Mouse (Mus musculus) embryo, embryonic 11 days (tissue): Measurements from ENCODE around the gene Cemip.
"Not testable (repeated sequence)": the region's sequence is repeated elsewhere in the genome, so short reads cannot be mapped to it uniquely, and the experiment has no call there.

Source experiments
- DNase-seq: peaks from one replicate; pipeline ENCODE4 v3.0.0-alpha.2; 2015

Cemip gene

DNA sequence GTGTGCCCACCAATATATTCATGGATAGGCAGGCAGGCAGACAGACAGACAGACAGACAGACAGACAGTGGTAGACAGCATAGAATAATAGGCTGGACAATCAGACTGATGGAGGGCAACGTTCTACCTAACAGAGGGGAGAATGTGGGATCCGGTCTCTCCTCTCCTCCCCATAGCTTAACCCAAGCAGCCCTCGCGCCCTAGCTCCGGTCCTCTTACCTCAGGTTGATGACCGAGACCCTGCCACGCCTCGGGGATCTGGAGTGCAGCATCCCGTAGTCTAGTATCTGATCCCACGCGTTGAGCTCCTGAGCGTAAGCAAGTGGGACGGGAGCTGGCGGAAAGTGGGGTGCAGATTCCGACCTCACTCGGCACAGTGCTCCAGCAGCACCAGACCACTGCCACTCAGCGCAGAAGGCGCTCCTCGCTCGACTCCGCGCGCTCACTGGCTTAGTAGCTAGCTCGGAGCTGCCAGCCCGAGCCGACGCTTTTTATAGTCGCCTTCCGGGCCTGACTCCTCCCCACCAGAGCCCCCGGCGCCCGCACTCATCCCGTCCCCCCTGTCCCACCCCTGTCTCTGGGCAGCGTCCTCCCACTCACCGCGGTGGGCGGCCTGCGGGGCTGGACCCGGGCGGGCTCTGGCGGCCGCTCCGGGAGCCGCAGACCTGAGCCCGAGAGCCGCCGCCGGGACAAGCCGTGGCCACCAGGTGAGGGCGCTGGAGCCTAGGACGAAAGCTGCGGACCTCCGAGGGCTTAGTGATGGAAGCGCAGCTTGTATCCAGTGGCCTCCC, at the start of gene Cemip:
Gene Cemip (minus strand): TSS at position 464 of the 791 bp plus-strand sequence.
- DNase-seq: peak; percentile 91

- DNase-seq: no peak
Measured at GRCm38 (mm10) chr7:84132704-84133103, 46.4 kb upstream of the Cemip start.

GRCm38 (mm10) chr7:84131736-84132135, 45.4 kb upstream of the Cemip start:
- no peak for DNase-seq

GRCm38 (mm10) chr7:84128661-84129060, 42.4 kb upstream of the Cemip start:
- DNase-seq: no peak

- no peak for DNase-seq
Measured at GRCm38 (mm10) chr7:84125730-84126129, 39.4 kb upstream of the Cemip start.

- not testable (repeated sequence) for DNase-seq
Measured at GRCm38 (mm10) chr7:84123651-84124050, 37.3 kb upstream of the Cemip start.

GRCm38 (mm10) chr7:84121778-84122177, 35.5 kb upstream of the Cemip start:
- no peak for DNase-seq

- no peak for DNase-seq
Measured at GRCm38 (mm10) chr7:84120142-84120760, 33.9 kb upstream of the Cemip start.

GRCm38 (mm10) chr7:84119216-84120105, 33.2 kb upstream of the Cemip start:
- peak; percentile 30 for DNase-seq

GRCm38 (mm10) chr7:84117543-84118122, 31.3 kb upstream of the Cemip start:
- no peak for DNase-seq

DNA sequence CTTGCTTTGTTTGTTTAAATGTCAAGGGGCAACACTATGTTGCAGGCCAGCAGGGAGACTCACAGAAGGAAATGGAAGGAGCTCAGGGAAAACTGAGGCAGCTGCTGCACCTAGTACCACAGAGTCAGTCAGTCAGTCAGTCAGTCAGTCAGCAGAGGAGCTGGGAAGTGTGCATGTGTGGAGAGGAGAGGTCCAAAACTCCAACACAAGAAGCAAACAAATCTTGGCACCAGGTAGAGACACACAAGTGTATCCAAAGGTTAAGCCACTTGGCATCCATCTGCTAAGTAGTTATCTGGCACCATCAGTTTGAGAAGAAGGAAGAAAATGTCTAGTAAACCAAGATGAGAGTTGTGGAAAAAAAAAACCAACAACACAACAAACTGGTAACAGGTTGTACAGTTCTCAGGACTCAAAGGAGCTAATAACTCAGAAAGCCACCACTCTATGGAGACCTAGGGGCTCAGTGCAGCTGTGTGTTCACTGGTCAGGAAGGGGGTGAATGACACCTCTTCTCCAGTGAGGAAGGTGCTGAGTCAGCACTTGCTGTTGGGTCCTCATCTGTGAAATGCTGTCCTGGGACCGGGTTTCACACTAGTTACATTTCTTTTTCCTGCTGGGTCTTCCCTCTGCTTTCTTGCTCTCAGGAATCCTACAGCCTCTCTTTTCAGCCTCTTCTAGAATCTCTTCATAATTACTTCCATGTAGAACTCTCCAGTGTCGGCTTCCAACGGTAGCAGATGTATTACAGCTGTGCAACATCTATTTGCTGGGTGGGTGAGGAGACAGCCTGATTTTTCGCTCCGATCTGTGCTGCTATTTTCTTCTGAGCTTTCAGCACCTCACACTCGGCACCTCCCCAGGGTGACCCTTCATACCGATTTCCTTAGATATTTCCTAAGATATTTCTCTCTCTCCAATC, 30.6 kb upstream of the Cemip start:
- DNase-seq: no peak

DNA sequence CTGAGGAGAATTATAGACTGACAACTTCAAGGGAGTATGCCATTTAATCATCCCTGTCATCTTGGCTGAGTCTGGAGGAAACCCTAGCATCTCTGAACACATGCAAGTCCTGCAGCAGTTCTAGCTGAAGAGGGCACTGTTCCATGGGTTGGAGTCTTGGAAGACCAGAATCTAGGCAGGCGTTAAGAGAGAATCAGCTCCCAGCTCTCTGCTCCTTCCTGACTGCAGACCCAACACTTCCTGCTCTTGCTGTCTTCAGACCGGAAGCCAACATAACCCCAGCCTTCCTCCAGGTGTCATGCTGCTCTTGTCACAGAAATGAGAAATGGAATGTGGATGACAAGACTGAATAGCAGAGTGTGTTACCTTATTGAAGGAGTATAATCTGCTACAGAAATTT, 29.1 kb upstream of the Cemip start:
- DNase-seq: no peak

DNA sequence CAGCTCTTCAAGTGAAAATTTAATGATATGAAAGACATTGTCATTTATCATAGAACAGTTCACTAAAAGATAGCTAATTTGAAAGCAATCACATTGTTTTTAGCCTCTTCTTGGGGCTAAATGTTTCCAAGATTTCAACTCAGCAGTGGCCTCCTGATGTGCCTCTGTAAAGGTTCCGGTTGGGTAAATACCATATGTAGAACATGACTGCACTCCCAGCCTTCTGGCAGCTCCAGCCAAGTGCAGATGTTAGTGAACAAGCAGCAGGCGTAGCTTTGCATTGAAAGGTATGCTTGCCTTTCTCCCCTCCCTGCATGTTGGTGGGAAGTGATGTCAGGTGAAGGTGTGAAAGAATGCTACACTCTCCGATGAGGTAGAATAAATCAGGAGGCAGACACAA, 28.5 kb upstream of the Cemip start:
- no peak for DNase-seq

DNA sequence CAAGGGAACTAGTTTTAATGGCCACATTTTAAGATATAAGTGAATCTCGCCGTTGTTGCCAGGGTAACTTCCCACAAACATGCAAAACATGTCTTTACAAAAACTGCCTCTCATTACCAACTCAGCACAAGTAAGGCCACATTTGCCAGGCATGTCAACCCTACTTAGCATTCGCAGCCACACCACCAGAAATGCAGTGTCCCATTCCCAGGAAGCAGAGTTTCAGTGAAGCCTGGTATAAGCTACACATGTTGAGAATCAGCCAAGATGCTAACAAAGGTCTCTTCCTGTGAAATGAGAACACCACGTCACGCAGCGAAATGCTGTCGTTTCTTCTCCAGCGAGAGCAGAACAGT, 26.7 kb upstream of the Cemip start:
- DNase-seq: no peak

DNA sequence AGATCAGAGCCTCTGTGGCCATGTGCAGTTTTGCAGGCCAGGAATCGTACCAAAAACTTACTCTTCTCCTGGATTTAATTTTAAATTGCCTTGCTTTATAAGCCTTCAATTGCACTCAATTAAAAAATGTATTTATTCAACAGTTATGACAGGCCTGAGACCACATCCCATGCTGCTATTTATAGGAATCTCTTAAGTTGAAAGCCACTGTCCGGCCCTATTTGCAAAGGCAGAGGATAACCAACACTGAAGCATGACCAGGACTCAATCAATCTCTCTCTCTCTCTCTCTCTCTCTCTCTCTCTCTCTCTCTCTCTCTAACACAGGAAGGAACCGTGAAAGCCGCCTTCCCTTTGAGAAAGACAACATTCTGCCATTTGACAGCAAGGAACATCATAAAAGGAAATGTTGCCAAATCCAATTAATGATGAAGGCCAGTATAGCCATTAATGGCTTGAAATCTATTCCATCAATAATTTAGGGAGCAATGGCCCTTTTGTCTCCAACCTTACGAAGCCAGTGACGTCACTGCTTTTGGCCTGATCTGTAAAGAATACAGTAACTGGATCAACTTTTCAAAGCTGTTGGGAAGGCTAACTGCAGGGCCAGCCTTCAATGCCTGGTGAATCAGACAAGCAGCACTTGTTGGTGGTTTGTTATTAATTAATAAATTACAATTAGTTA, 26.2 kb upstream of the Cemip start:
- DNase-seq: no peak

GRCm38 (mm10) chr7:84111716-84112350, 25.5 kb upstream of the Cemip start:
- no peak for DNase-seq

DNA sequence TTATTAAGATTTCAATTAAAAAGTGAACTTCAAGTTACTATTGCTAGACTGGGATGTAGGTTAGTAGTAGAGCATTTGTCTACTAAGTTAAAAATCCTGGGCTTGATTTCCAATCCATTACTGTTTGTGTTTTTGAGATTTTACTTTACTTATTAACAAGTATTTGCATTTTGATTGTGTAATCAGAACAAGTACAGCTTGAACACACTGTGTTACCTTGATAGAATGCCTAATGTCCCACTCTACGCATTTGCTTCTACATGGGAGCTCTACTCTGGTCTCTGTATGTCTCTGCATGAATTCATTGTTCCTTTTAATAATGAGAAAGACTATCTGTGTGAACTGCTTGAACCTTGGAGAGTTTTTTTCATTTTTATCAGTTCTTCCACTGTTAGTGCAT, 20.6 kb upstream of the Cemip start:
- no peak for DNase-seq

- no peak for DNase-seq
Measured at GRCm38 (mm10) chr7:84102589-84102988, 16.3 kb upstream of the Cemip start.

- no peak for DNase-seq
Measured at GRCm38 (mm10) chr7:84100672-84101071, 14.4 kb upstream of the Cemip start.

DNA sequence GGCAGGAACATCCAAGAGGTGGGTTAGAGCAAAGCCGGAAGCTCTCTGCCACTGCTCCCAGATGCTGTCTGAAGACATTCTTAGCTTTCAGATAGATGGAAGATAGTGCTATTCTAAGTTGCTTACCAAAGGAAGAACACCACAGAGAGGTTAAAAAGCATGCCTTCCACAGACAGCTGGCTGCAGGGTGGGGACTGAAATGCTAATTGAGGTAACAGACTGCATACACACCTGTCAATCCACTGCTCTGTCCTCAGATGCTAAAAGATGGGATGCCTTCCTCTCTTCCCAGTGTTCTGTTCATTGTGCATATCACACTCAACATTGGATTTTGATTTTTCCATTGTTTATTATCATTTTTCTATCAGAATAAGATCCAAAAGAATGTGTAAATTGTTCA, 11.8 kb upstream of the Cemip start:
- no peak for DNase-seq

- no peak for DNase-seq
Measured at GRCm38 (mm10) chr7:84096501-84096900, 10.2 kb upstream of the Cemip start.
